Mouse (Mus musculus) megakaryocyte, embryonic 14.5 days (primary cell): ENCODE measurements around the gene Mtif3.

ENCODE experiments used
- FLI1 ChIP-seq: IDR thresholded peaks from 2 replicates; pipeline ENCODE4 v1.6.1; 2012; ENCODE audit warnings: low read length, inconsistent platforms, mixed read lengths
- GATA1 ChIP-seq: IDR thresholded peaks from 3 replicates; pipeline ENCODE4 v1.6.1; 2012; ENCODE audit warnings: mixed read lengths, low read length, inconsistent platforms, borderline replicate concordance

DNA sequence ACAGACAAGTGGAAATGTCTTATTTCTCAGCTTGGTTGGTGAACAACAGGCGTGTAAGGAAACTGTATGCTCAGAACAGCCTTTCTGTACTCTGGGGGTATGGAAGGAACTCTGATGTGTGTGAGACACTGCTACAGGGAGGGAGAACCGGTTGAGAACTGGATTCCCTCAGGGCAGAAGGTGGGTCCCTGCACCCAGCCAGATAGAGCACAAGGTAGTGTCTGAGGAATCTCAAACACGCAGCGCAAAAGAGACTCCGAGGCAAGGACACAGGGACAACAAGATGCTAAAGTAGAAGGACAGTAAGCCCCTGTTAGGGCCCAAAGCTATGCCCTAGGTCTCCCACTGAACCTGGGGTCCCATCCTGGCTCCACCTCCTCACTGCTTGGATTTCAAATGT, 36.9 kb downstream of the Mtif3 start:
- no peak for TF ChIP-seq GATA1
- TF ChIP-seq FLI1: no peak
